In the genomic region with DNA sequence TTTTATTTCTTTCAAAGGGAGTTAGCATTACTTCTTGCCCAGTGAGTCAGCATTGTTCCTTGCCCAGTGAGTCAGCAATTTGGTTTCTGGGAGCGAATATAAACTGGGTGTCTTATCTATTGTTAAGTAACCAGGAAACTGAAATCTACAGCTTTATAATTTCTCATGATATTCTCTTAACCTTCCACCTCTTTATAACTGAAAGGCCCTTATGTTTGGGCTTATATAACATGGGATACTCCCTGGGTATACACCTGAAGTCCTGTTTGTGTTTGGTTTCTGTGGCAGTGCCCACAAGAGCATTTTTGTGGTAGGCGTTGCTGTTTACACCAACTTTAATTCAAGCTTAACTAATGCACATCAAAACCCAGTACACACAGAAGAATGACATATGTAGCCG, we compare ENCODE assay signal across 12 mouse cellular contexts.
DNase-seq lines count a peak whose midpoint lies in the region; ATAC-seq and TF ChIP-seq lines count a peak whose summit lies in the region.
"Had no signal": no experiment of that assay in that cellular context is flagged by ENCODE, and none has a peak within 500 bp of the region (broad histone marks: within the 10 kb centered on the region; RNA-seq: fewer than 3 reads in every experiment).

No protein-coding gene starts in this region.

- 58% methylated on average over 3 of the region's 3 CpGs for WGBS in lung, adult 2 months
- 81% methylated on average over 3 of the region's 3 CpGs for WGBS in intestine, embryonic 15.5 days
- WGBS in stomach, embryonic 16.5 days, result 68% methylated on average over 3 of the region's 3 CpGs

- no peak for TF ChIP-seq CTCF in lung, adult 2 months (IDR thresholded peaks at IDR 0.05; ENCODE audit: insufficient read depth, low read length)

- H3K27me3 ChIP-seq in intestine, embryonic 15.5 days (replicated peaks), result no peaks in the 10 kb centered on the region
- H3K27me3 ChIP-seq in stomach, embryonic 16.5 days (ENCODE audit: control insufficient read depth, insufficient read depth, low read length), result no peaks in the 10 kb centered on the region
- H3K27me3 ChIP-seq: forebrain, embryonic 15.5 days had no signal

- H3K9me3 ChIP-seq in intestine, embryonic 15.5 days, result no peaks in the 10 kb centered on the region
- no peaks in the 10 kb centered on the region for H3K9me3 ChIP-seq in stomach, embryonic 16.5 days (replicated peaks; ENCODE audit: control insufficient read depth, low read length)
- H3K9me3 ChIP-seq: forebrain, embryonic 15.5 days had no signal

- peak; percentile 73 for ATAC-seq in intestine, embryonic 15.5 days
- ATAC-seq in stomach, embryonic 16.5 days (ENCODE audit: insufficient read depth, low FRiP score), result peak; percentile 66
- ATAC-seq: forebrain, embryonic 15.5 days had no signal

- H3K27ac ChIP-seq in intestine, embryonic 15.5 days, result no peak overlapping the region
- H3K27ac ChIP-seq in stomach, embryonic 16.5 days (ENCODE audit: low read length), result peak overlapping the region; percentile 1; the same call in 1 of the 2 replicates
- H3K27ac ChIP-seq: forebrain, embryonic 15.5 days; macrophage had no signal

- DNase-seq in lung, postnatal 25 days (ENCODE audit: low spot score), result peak; percentile 37
- DNase-seq in lung, adult 2 months, result no peak
- DNase-seq in adipocyte (ENCODE audit: low spot score), result peak; percentile 49
- DNase-seq in cerebellum, adult 11 months, result no peak
- DNase-seq in right cerebral cortex, postnatal 10 days (ENCODE audit: low spot score in 2 of 2), result no peak
- DNase-seq: cerebellum, adult 8-10 months; kidney, adult 18-20 months; thymus, adult 2 months had no signal

- H3K4me3 ChIP-seq in lung, adult 2 months (replicated peaks; ENCODE audit: extremely low read depth, low read depth, low read length), result no peak overlapping the region
- H3K4me3 ChIP-seq in intestine, embryonic 15.5 days (replicated peaks), result no peak overlapping the region
- H3K4me3 ChIP-seq in stomach, embryonic 16.5 days (replicated peaks; ENCODE audit: low read length), result no peak overlapping the region
- H3K4me3 ChIP-seq: forebrain, embryonic 15.5 days had no signal

- H3K36me3 ChIP-seq in intestine, embryonic 15.5 days, result no peaks in the 10 kb centered on the region
- H3K36me3 ChIP-seq in stomach, embryonic 16.5 days (ENCODE audit: control insufficient read depth, insufficient read depth, low read length), result no peaks in the 10 kb centered on the region
- H3K36me3 ChIP-seq: forebrain, embryonic 15.5 days had no signal

- H3K4me1 ChIP-seq in lung, adult 2 months (ENCODE audit: control insufficient read depth, insufficient read depth, low read length), result no peaks in the 10 kb centered on the region
- no peaks in the 10 kb centered on the region for H3K4me1 ChIP-seq in intestine, embryonic 15.5 days (replicated peaks)
- H3K4me1 ChIP-seq in stomach, embryonic 16.5 days (ENCODE audit: control insufficient read depth, insufficient read depth, low read length), result no peaks in the 10 kb centered on the region
- H3K4me1 ChIP-seq: forebrain, embryonic 15.5 days had no signal

- H3K9ac ChIP-seq in intestine, embryonic 15.5 days, result no peak overlapping the region
- H3K9ac ChIP-seq in stomach, embryonic 16.5 days (ENCODE audit: low read length), result no peak overlapping the region
- H3K9ac ChIP-seq: forebrain, embryonic 15.5 days had no signal

- H3K4me2 ChIP-seq in intestine, embryonic 15.5 days (replicated peaks), result no peak overlapping the region
- H3K4me2 ChIP-seq in stomach, embryonic 16.5 days (ENCODE audit: low read depth, low read length), result no peak overlapping the region
- H3K4me2 ChIP-seq: forebrain, embryonic 15.5 days had no signal

- TF ChIP-seq POLR2A in lung, adult 2 months (IDR thresholded peaks at IDR 0.05; ENCODE audit: borderline replicate concordance, extremely low read depth, low read depth, low read length), result no peak

Comparison
In these comparisons a context has a peak if more than half of its experiments do, and no peak if none do; other contexts are left out.
1. DNase-seq: peak in lung, postnatal 25 days (single experiment) and adipocyte (single experiment); none in lung, adult 2 months (single experiment), cerebellum, adult 11 months (single experiment) and right cerebral cortex, postnatal 10 days (0 of 2).